Mouse (Mus musculus): ENCODE measurements around the gene Mpp3.

DNA sequence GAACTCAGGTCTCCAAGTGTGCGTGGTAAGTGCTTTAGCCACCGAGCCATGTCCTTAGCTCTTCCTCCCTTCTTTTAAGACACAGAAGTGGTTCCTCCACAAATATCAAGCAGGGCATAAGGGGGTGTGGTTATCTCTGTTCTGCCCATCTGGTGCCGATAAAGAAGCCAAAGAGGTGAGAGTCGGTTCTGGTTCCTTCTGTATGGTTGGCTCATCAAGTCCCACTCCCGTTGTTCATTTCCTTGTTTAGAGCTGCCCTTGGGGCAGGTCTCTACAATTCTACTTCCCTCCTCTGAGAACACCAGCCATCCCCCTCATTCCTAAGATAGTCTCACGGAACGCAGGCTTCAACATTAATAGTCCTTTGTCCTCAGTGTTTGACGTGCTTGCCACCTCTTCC lies 34.2 kb downstream of the Mpp3 start:
- TF ChIP-seq CTCF (IDR thresholded peaks at IDR 0.05; ENCODE audit: control insufficient read depth, insufficient read depth, low read length) (no peak), POLR2A (IDR thresholded peaks at IDR 0.05; ENCODE audit: borderline replicate concordance, control insufficient read depth, low read depth, low read length) (no peak)
